Mouse (Mus musculus) heart, postnatal 0 days (tissue): ENCODE results near the gene Rho.

Source experiments
- CTCF ChIP-seq: IDR thresholded peaks from 2 replicates; pipeline ENCODE4 v1.5.1; 2016; ENCODE audit warnings: antibody characterized with exemption, control low read depth, low read depth
- EP300 ChIP-seq: IDR thresholded peaks from 2 replicates; pipeline ENCODE4 v1.6.1; 2016; ENCODE audit warnings: antibody characterized with exemption, low read depth

- TF ChIP-seq CTCF (no peak; the same call in 1 of the 2 replicates), EP300 (no peak)
These were observed 25.5 kb downstream of the Rho start for GRCm38 (mm10) chr6:115956922-115957601.
